1 mouse cellular context compared by ENCODE assay signal in genomic region chr10:79802331-79802971, GRCm38 (mm10).
TF ChIP-seq lines count a peak whose summit lies in the region.

No protein-coding gene starts in this region.

TF ChIP-seq in MEL, 35 proteins besides CTCF, POLR2A, EP300 and RAD21:
- TF ChIP-seq ZNF384 (IDR thresholded peaks at IDR 0.05; ENCODE audit: low read depth, low read length), result no peak
- TF ChIP-seq MXI1 (IDR thresholded peaks at IDR 0.05; ENCODE audit: low read depth, low read length), result no peak
- TF ChIP-seq GATA1 (IDR thresholded peaks at IDR 0.05; ENCODE audit: low read depth, low read length), result peak; percentile 77
- no peak for TF ChIP-seq MAZ (IDR thresholded peaks at IDR 0.05; ENCODE audit: low read depth, low read length)
- TF ChIP-seq ETS1 (IDR thresholded peaks at IDR 0.05; ENCODE audit: low read depth, low read length), result peak; percentile 71
- TF ChIP-seq SIN3A (IDR thresholded peaks at IDR 0.05; ENCODE audit: low read length), result peak; percentile 44
- TF ChIP-seq CHD2 (IDR thresholded peaks at IDR 0.05; ENCODE audit: low read length), result no peak
- no peak for TF ChIP-seq USF1 (IDR thresholded peaks at IDR 0.05; ENCODE audit: low read depth, low read length)
- no peak for TF ChIP-seq ZMIZ1 (IDR thresholded peaks at IDR 0.05; ENCODE audit: low read depth, low read length)
- TF ChIP-seq MYB (IDR thresholded peaks at IDR 0.05; ENCODE audit: low read depth, low read length), result 0 out of 2 replicates have a peak, but pooled peaks have one; percentile 24
- no peak for TF ChIP-seq E2F4 (IDR thresholded peaks at IDR 0.05; ENCODE audit: borderline replicate concordance, low read depth, low read length)
- TF ChIP-seq JUND (IDR thresholded peaks at IDR 0.05; ENCODE audit: low read depth, low read length), result no peak
- no peak for TF ChIP-seq BHLHE40 (IDR thresholded peaks at IDR 0.05; ENCODE audit: borderline replicate concordance, low read depth, low read length)
- no peak for TF ChIP-seq CHD1 (IDR thresholded peaks at IDR 0.05; ENCODE audit: low read depth, low read length)
- TF ChIP-seq MEF2A (IDR thresholded peaks at IDR 0.05; ENCODE audit: extremely low read depth, insufficient replicate concordance, low read depth, low read length, poor library complexity, severe bottlenecking), result no peak
- TF ChIP-seq HCFC1 (IDR thresholded peaks at IDR 0.05; ENCODE audit: low read depth, low read length), result no peak
- no peak for TF ChIP-seq RCOR1 (IDR thresholded peaks at IDR 0.05; ENCODE audit: low read depth, low read length)
TF ChIP-seq in MEL: peak in this region for 4.
